Mouse (Mus musculus): ENCODE measurements at regions not wholly inside any gene's neighbourhood (a gene's known extent, or its start where the extent isn't known, plus 50 kb on each side); places are given as distances from the start of the nearest gene placed in this dataset.
A peak's percentile ranks its signal among the peaks of the same experiment; 100 is the strongest.

- Histone ChIP-seq H3K4me2 (replicated peaks) (no peak overlapping the region), H3K36me3 (no peaks in the 10 kb centered on the region), H3K4me1 (0 out of 2 replicates have a peak, but pooled peaks cover 4% of the 10 kb centered on the region), H3K27me3 (no peaks in the 10 kb centered on the region), H3K9ac (no peak overlapping the region), H3K27ac (no peak overlapping the region), H3K4me3 (no peak overlapping the region), H3K9me3 (no peaks in the 10 kb centered on the region)
- ATAC-seq (ENCODE audit: insufficient number of reproducible peaks, insufficient read depth, low FRiP score, low TSS enrichment): no peak
- WGBS: 55% methylated on average over 4 of the region's 4 CpGs
Measured at GRCm38 (mm10) chr10:14333344-14333743, 212.1 kb downstream of the Adgrg6 start.

GRCm38 (mm10) chr10:14332688-14333117 lies 212.8 kb downstream of the Adgrg6 start:
- H3K4me2 ChIP-seq (replicated peaks): no peak overlapping the region
- no peak overlapping the region for H3K9ac ChIP-seq
- no peaks in the 10 kb centered on the region for H3K27me3 ChIP-seq
- no peak overlapping the region for H3K4me3 ChIP-seq
- H3K27ac ChIP-seq: no peak overlapping the region
- H3K9me3 ChIP-seq: no peaks in the 10 kb centered on the region
- 0 out of 2 replicates have a peak, but pooled peaks cover 4% of the 10 kb centered on the region for H3K4me1 ChIP-seq
- H3K36me3 ChIP-seq: no peaks in the 10 kb centered on the region
- 25% methylated on average over 4 of the region's 4 CpGs for WGBS
- ATAC-seq (ENCODE audit: insufficient number of reproducible peaks, insufficient read depth, low FRiP score, low TSS enrichment): 0 out of 2 replicates have a peak, but pooled peaks have one; percentile 52

GRCm38 (mm10) chr10:14328846-14329245 lies 216.6 kb downstream of the Adgrg6 start:
- Histone ChIP-seq H3K27me3 (no peaks in the 10 kb centered on the region), H3K9ac (no peak overlapping the region), H3K4me3 (no peak overlapping the region), H3K4me2 (replicated peaks) (no peak overlapping the region), H3K9me3 (no peaks in the 10 kb centered on the region), H3K27ac (no peak overlapping the region), H3K36me3 (no peaks in the 10 kb centered on the region), H3K4me1 (0 out of 2 replicates have a peak, but pooled peaks cover 4% of the 10 kb centered on the region)
- no peak for ATAC-seq (ENCODE audit: insufficient number of reproducible peaks, insufficient read depth, low FRiP score, low TSS enrichment)
- WGBS: 79% methylated on average over 2 of the region's 2 CpGs

GRCm38 (mm10) chr10:14326229-14326628 lies 219.2 kb downstream of the Adgrg6 start:
- Histone ChIP-seq H3K4me2 (replicated peaks) (no peak overlapping the region), H3K4me1 (no peaks in the 10 kb centered on the region), H3K9me3 (no peaks in the 10 kb centered on the region), H3K36me3 (no peaks in the 10 kb centered on the region), H3K9ac (no peak overlapping the region), H3K27me3 (no peaks in the 10 kb centered on the region), H3K4me3 (no peak overlapping the region), H3K27ac (no peak overlapping the region)
- 86% methylated on average over 6 of the region's 6 CpGs for WGBS
- ATAC-seq (ENCODE audit: insufficient number of reproducible peaks, insufficient read depth, low FRiP score, low TSS enrichment): no peak

GRCm38 (mm10) chr10:14321503-14321902 lies 224.0 kb downstream of the Adgrg6 start:
- H3K27ac ChIP-seq: no peak overlapping the region
- H3K27me3 ChIP-seq: no peaks in the 10 kb centered on the region
- H3K4me3 ChIP-seq: no peak overlapping the region
- H3K4me2 ChIP-seq (replicated peaks): no peak overlapping the region
- 3% methylated on average over 4 of the region's 4 CpGs for WGBS
- H3K36me3 ChIP-seq: no peaks in the 10 kb centered on the region
- no peaks in the 10 kb centered on the region for H3K9me3 ChIP-seq
- H3K9ac ChIP-seq: no peak overlapping the region
- H3K4me1 ChIP-seq: no peaks in the 10 kb centered on the region
- ATAC-seq (ENCODE audit: insufficient number of reproducible peaks, insufficient read depth, low FRiP score, low TSS enrichment): no peak

- Histone ChIP-seq H3K4me1 (no peaks in the 10 kb centered on the region), H3K4me2 (replicated peaks) (no peak overlapping the region), H3K36me3 (no peaks in the 10 kb centered on the region), H3K27ac (no peak overlapping the region), H3K9me3 (no peaks in the 10 kb centered on the region), H3K27me3 (no peaks in the 10 kb centered on the region), H3K4me3 (no peak overlapping the region), H3K9ac (no peak overlapping the region)
- no peak for ATAC-seq (ENCODE audit: insufficient number of reproducible peaks, insufficient read depth, low FRiP score, low TSS enrichment)
- 88% methylated on average over 7 of the region's 7 CpGs for WGBS
Measured at GRCm38 (mm10) chr10:14315232-14315631, 230.2 kb downstream of the Adgrg6 start.

GRCm38 (mm10) chr10:14314607-14315006 lies 230.9 kb downstream of the Adgrg6 start:
- Histone ChIP-seq H3K4me3 (no peak overlapping the region), H3K9me3 (no peaks in the 10 kb centered on the region), H3K9ac (no peak overlapping the region), H3K27ac (no peak overlapping the region), H3K4me1 (no peaks in the 10 kb centered on the region), H3K27me3 (no peaks in the 10 kb centered on the region), H3K36me3 (no peaks in the 10 kb centered on the region), H3K4me2 (replicated peaks) (no peak overlapping the region)
- ATAC-seq (ENCODE audit: insufficient number of reproducible peaks, insufficient read depth, low FRiP score, low TSS enrichment): no peak
- 58% methylated on average over 4 of the region's 4 CpGs for WGBS

GRCm38 (mm10) chr10:14314004-14314581 lies 231.4 kb downstream of the Adgrg6 start:
- WGBS: 80% methylated on average over 10 of the region's 10 CpGs
- no peak overlapping the region for H3K4me2 ChIP-seq (replicated peaks)
- no peak for ATAC-seq (ENCODE audit: insufficient number of reproducible peaks, insufficient read depth, low FRiP score, low TSS enrichment)
- H3K9ac ChIP-seq: no peak overlapping the region
- no peak overlapping the region for H3K27ac ChIP-seq
- no peaks in the 10 kb centered on the region for H3K27me3 ChIP-seq
- H3K9me3 ChIP-seq: no peaks in the 10 kb centered on the region
- no peak overlapping the region for H3K4me3 ChIP-seq
- no peaks in the 10 kb centered on the region for H3K4me1 ChIP-seq
- no peaks in the 10 kb centered on the region for H3K36me3 ChIP-seq

GRCm38 (mm10) chr10:14312959-14313358 lies 232.5 kb downstream of the Adgrg6 start:
- Histone ChIP-seq H3K27me3 (no peaks in the 10 kb centered on the region), H3K27ac (no peak overlapping the region), H3K4me1 (no peaks in the 10 kb centered on the region), H3K36me3 (no peaks in the 10 kb centered on the region), H3K4me2 (replicated peaks) (no peak overlapping the region), H3K9ac (no peak overlapping the region), H3K4me3 (no peak overlapping the region), H3K9me3 (no peaks in the 10 kb centered on the region)
- 65% methylated on average over 4 of the region's 4 CpGs for WGBS
- no peak for ATAC-seq (ENCODE audit: insufficient number of reproducible peaks, insufficient read depth, low FRiP score, low TSS enrichment)

GRCm38 (mm10) chr10:14311962-14312361 lies 233.5 kb downstream of the Adgrg6 start:
- H3K9ac ChIP-seq: no peak overlapping the region
- H3K27me3 ChIP-seq: no peaks in the 10 kb centered on the region
- WGBS: 77% methylated on average over 3 of the region's 3 CpGs
- H3K9me3 ChIP-seq: no peaks in the 10 kb centered on the region
- H3K4me1 ChIP-seq: no peaks in the 10 kb centered on the region
- H3K27ac ChIP-seq: no peak overlapping the region
- no peak overlapping the region for H3K4me3 ChIP-seq
- H3K4me2 ChIP-seq (replicated peaks): no peak overlapping the region
- H3K36me3 ChIP-seq: no peaks in the 10 kb centered on the region
- no peak for ATAC-seq (ENCODE audit: insufficient number of reproducible peaks, insufficient read depth, low FRiP score, low TSS enrichment)

- 67% methylated on average over 3 of the region's 3 CpGs for WGBS
- H3K27ac ChIP-seq: no peak overlapping the region
- no peaks in the 10 kb centered on the region for H3K27me3 ChIP-seq
- H3K9ac ChIP-seq: no peak overlapping the region
- ATAC-seq (ENCODE audit: insufficient number of reproducible peaks, insufficient read depth, low FRiP score, low TSS enrichment): no peak
- no peaks in the 10 kb centered on the region for H3K9me3 ChIP-seq
- H3K4me2 ChIP-seq (replicated peaks): no peak overlapping the region
- no peaks in the 10 kb centered on the region for H3K4me1 ChIP-seq
- H3K36me3 ChIP-seq: no peaks in the 10 kb centered on the region
- H3K4me3 ChIP-seq: no peak overlapping the region
Measured at GRCm38 (mm10) chr10:14306811-14307210, 238.6 kb downstream of the Adgrg6 start.

GRCm38 (mm10) chr10:14303476-14303875 lies 242.0 kb downstream of the Adgrg6 start:
- H3K36me3 ChIP-seq: no peaks in the 10 kb centered on the region
- H3K4me3 ChIP-seq: no peak overlapping the region
- H3K27ac ChIP-seq: no peak overlapping the region
- H3K4me1 ChIP-seq: no peaks in the 10 kb centered on the region
- no peak overlapping the region for H3K4me2 ChIP-seq (replicated peaks)
- H3K9ac ChIP-seq: no peak overlapping the region
- ATAC-seq (ENCODE audit: insufficient number of reproducible peaks, insufficient read depth, low FRiP score, low TSS enrichment): no peak
- H3K9me3 ChIP-seq: no peaks in the 10 kb centered on the region
- no peaks in the 10 kb centered on the region for H3K27me3 ChIP-seq

- Histone ChIP-seq H3K36me3 (no peaks in the 10 kb centered on the region), H3K27me3 (no peaks in the 10 kb centered on the region), H3K4me2 (replicated peaks) (no peak overlapping the region), H3K4me1 (no peaks in the 10 kb centered on the region), H3K9ac (no peak overlapping the region), H3K4me3 (no peak overlapping the region), H3K27ac (no peak overlapping the region), H3K9me3 (no peaks in the 10 kb centered on the region)
- WGBS: 69% methylated on average over 4 of the region's 4 CpGs
- ATAC-seq (ENCODE audit: insufficient number of reproducible peaks, insufficient read depth, low FRiP score, low TSS enrichment): no peak
Measured at GRCm38 (mm10) chr10:14296147-14296546, 249.3 kb downstream of the Adgrg6 start.

All from embryonic facial prominence, embryonic 12.5 days (tissue).